Mouse (Mus musculus): Measurements from ENCODE around the gene Hist1h4d. TPM values are rescaled to one million over a fixed set of nuclear protein-coding genes. Genes with fewer than 3 reads are reported as not detected.
"Not testable (repeated sequence)": the region's sequence is repeated elsewhere in the genome, so short reads cannot be mapped to it uniquely, and the experiment has no call there.

The Hist1h4d gene
- polyA plus RNA-seq, 1 experiment from 2014 or later = 35.3 TPM

DNA sequence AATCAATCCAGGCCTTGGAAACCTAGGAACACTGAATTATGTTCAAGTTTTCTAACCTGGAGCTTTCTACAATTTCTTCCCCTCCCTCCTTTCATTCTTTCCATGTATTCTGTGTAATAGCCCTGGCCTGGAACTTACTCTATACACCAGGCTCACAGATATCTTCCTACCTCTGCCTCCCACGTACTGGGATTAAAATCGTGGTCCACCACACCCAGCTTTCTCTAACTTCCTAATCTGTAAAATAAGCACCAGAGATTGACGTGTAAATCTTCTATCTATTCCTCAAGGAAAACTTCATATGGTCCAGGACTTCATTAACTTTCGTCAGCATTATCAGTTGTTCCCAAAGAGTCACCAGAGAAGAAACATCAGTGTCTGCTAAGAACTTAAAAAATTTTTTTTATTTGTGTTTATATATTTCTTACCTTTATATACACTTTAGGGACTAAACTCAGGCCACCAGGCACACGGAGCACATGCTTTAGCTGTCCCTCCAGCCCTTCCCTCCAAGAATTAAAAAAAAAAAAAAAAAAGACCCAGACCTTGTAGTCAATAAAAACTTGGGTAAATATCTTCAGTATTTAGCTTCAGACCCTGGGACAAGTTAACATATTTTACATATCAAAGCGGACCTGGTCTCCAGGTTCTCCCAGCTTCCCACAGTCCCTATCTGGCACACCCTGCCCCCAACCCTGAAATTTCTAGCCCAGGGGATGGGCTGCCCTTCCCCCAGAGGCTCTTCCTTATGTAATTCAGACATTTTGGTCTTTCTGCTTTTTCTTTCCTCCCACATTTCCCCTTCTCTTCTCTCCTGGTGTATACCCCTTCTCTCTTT lies 1.0 kb downstream of the Hist1h4d start:
- H3K9me3 ChIP-seq (ENCODE audit: control insufficient read depth) = no peaks in the 10 kb centered on the region
- no peaks in the 10 kb centered on the region for H3K27me3 ChIP-seq (replicated peaks; ENCODE audit: control insufficient read depth, insufficient read depth, low read length)
- no peaks in the 10 kb centered on the region; the same call in 1 of the 2 replicates for H3K4me1 ChIP-seq (replicated peaks; ENCODE audit: control insufficient read depth, insufficient read depth, low read length)
- H3K9ac ChIP-seq (ENCODE audit: low read depth, low read length) = peak overlapping the region; percentile 65
- WGBS = 15% methylated on average over 6 of the region's 6 CpGs
- H3K4me3 ChIP-seq (ENCODE audit: low read depth, low read length) = peak overlapping the region; percentile 47
- H3K4me2 ChIP-seq (replicated peaks; ENCODE audit: low read depth) = peak overlapping the region; percentile 73
- ATAC-seq = no peak
- H3K36me3 ChIP-seq (ENCODE audit: control insufficient read depth, insufficient read depth) = no peaks in the 10 kb centered on the region
- no peak overlapping the region for H3K27ac ChIP-seq (ENCODE audit: low read depth, low read length)
- no peak for TF ChIP-seq CTCF (IDR thresholded peaks at IDR 0.05; ENCODE audit: low read depth)

DNA sequence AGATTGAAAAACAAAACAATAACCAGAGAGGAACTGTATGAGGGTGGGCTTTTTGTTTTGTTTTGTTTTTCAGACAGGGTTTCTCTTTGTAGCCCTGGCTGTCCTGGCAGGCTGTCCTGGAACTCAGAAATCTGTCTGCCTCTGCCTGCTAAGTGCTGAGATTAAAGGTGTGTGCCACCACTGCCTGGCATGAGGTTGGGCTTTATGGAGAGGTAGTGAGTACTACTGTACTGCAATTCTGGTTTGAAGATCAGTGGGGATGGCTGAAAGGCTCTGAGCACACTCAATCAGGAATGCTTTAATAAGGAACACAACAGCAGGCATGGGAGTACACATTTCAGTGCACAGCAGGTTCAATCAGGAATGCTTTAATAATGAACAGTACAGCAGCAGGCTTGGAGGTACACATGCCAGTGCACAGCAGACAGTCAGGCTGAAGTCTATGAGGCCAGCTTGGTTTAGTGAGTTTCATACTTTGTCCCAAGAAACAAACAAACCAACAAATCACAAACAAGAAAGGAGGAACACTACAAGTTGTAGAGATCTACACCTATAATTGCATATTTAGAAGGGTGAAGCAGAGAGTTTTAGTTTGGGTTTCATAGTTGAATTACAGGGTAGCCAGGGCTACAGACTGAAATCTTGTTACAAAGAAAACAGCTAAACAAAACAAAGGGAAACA lies 2.1 kb downstream of the Hist1h4d start:
- Histone ChIP-seq H3K9ac (ENCODE audit: low read depth, low read length) (no peak overlapping the region), H3K27ac (ENCODE audit: low read depth, low read length) (no peak overlapping the region), H3K4me2 (replicated peaks; ENCODE audit: low read depth) (peak overlapping the region; percentile 85; the same call in 1 of the 2 replicates), H3K4me1 (replicated peaks; ENCODE audit: control insufficient read depth, insufficient read depth, low read length) (no peaks in the 10 kb centered on the region), H3K36me3 (ENCODE audit: control insufficient read depth, insufficient read depth) (no peaks in the 10 kb centered on the region), H3K27me3 (replicated peaks; ENCODE audit: control insufficient read depth, insufficient read depth, low read length) (no peaks in the 10 kb centered on the region), H3K4me3 (ENCODE audit: low read depth, low read length) (no peak overlapping the region), H3K9me3 (ENCODE audit: control insufficient read depth) (no peaks in the 10 kb centered on the region)
- ATAC-seq = no peak
- TF ChIP-seq CTCF (IDR thresholded peaks at IDR 0.05; ENCODE audit: low read depth) = no peak

DNA sequence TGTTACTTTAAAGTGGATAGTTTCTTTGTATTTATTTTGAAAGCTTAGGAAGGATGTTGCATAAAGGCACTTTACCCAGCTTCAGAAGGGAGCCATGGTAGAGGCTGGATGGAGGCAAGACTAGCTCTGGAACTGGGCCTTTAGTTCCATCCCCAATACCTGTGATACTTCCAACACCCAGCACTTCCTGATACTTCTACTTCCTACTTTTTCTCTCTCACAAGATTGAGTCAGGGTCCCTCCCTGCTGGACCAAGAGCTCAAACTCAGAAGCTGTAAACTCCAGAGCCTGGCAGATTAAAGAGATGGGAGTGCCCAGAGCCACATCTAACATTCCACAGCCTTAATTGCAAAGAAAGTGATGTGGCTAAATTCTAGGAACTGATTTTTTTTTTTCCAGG lies 2.9 kb downstream of the Hist1h4d start:
- peak overlapping the region; percentile 85 for H3K4me2 ChIP-seq (replicated peaks; ENCODE audit: low read depth)
- H3K27ac ChIP-seq (ENCODE audit: low read depth, low read length) = peak overlapping the region; percentile 95; the same call in 1 of the 2 replicates
- no peaks in the 10 kb centered on the region for H3K36me3 ChIP-seq (ENCODE audit: control insufficient read depth, insufficient read depth)
- H3K4me1 ChIP-seq (replicated peaks; ENCODE audit: control insufficient read depth, insufficient read depth, low read length) = no peaks in the 10 kb centered on the region
- no peak for ATAC-seq
- H3K27me3 ChIP-seq (replicated peaks; ENCODE audit: control insufficient read depth, insufficient read depth, low read length) = no peaks in the 10 kb centered on the region
- peak overlapping the region; percentile 61 for H3K9ac ChIP-seq (ENCODE audit: low read depth, low read length)
- H3K9me3 ChIP-seq (ENCODE audit: control insufficient read depth) = no peaks in the 10 kb centered on the region
- H3K4me3 ChIP-seq (ENCODE audit: low read depth, low read length) = peak overlapping the region; percentile 54; the same call in 1 of the 2 replicates
- no peak for TF ChIP-seq CTCF (IDR thresholded peaks at IDR 0.05; ENCODE audit: low read depth)

DNA sequence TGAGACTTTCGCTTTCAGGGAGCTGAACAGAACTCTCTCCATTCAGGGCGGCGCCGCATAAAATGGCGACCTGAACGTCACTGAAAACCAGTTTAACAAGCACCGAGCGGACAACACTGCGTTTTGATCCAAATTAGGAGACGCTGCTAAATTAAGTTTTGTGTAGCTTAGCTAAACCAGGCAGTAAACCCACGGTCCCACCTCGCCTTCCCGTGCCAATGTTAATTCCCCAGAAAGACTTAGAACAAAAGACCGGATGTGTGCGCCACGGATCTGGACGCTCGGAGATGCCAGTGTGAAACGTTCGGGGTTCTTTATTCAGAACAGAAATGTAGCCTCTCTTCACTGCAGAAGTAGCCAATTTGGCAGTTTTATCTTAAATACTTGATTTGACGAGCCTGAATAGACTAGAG lies 3.6 kb downstream of the Hist1h4d start:
- peak overlapping the region; percentile 61 for H3K9ac ChIP-seq (ENCODE audit: low read depth, low read length)
- no peaks in the 10 kb centered on the region for H3K36me3 ChIP-seq (ENCODE audit: control insufficient read depth, insufficient read depth)
- no peaks in the 10 kb centered on the region for H3K27me3 ChIP-seq (replicated peaks; ENCODE audit: control insufficient read depth, insufficient read depth, low read length)
- TF ChIP-seq CTCF (IDR thresholded peaks at IDR 0.05; ENCODE audit: low read depth) = no peak
- H3K4me1 ChIP-seq (replicated peaks; ENCODE audit: control insufficient read depth, insufficient read depth, low read length) = no peaks in the 10 kb centered on the region
- H3K4me2 ChIP-seq (replicated peaks; ENCODE audit: low read depth) = peak overlapping the region; percentile 85
- no peaks in the 10 kb centered on the region for H3K9me3 ChIP-seq (ENCODE audit: control insufficient read depth)
- ATAC-seq = peak; percentile 14; the same call in 1 of the 2 replicates
- H3K27ac ChIP-seq (ENCODE audit: low read depth, low read length) = peak overlapping the region; percentile 95
- H3K4me3 ChIP-seq (ENCODE audit: low read depth, low read length) = peak overlapping the region; percentile 54
- WGBS = under 1% methylated on average over 21 of the region's 21 CpGs

DNA sequence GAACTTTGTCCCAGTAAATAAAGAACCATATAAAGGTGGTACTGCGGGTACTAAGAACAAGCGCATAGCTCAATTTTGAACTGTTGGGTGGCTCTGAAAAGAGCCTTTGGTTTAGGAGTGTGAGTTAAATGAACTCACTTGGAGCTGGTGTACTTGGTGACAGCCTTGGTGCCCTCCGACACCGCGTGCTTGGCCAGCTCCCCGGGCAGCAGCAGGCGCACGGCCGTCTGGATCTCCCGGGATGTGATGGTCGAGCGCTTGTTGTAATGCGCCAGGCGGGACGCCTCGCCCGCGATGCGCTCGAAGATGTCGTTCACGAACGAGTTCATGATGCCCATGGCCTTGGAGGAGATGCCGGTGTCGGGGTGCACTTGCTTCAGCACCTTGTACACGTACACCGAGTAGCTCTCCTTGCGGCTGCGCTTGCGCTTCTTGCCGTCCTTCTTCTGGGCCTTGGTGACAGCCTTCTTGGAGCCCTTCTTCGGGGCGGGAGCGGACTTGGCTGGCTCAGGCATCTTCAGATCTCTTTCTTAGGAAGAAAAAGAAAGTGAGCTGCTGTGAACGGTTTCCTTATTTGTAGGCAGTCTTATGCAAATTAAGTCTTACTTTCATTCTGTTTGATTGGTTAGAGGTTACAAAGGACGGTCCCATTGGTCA lies 4.2 kb downstream of the Hist1h4d start:
- Histone ChIP-seq H3K9ac (ENCODE audit: low read depth, low read length) (peak overlapping the region; percentile 61), H3K4me3 (ENCODE audit: low read depth, low read length) (peak overlapping the region; percentile 54), H3K27ac (ENCODE audit: low read depth, low read length) (peak overlapping the region; percentile 95), H3K4me2 (replicated peaks; ENCODE audit: low read depth) (peak overlapping the region; percentile 85)
- not testable (repeated sequence) for H3K9me3 ChIP-seq (ENCODE audit: control insufficient read depth); H3K4me1 ChIP-seq (replicated peaks; ENCODE audit: control insufficient read depth, insufficient read depth, low read length); H3K27me3 ChIP-seq (replicated peaks; ENCODE audit: control insufficient read depth, insufficient read depth, low read length); H3K36me3 ChIP-seq (ENCODE audit: control insufficient read depth, insufficient read depth)
- WGBS = 0% methylated on average over 24 of the region's 36 CpGs
- peak; percentile 82 for ATAC-seq
